Mouse (Mus musculus): ENCODE measurements around the gene Mtln.
A peak's percentile ranks its signal among the peaks of the same experiment; 100 is the strongest.

Gene Mtln

GRCm38 (mm10) chr2:127791919-127792603 lies at the start of gene Mtln:
Gene Mtln, minus strand, starts transcription at chr2:127792488.
- peak; percentile 89 to 90 for DNase-seq

- no peak for DNase-seq
These were observed 49.1 kb upstream of the Mtln start for GRCm38 (mm10) chr2:127841402-127841801.

GRCm38 (mm10) chr2:127839425-127839824 lies 47.1 kb upstream of the Mtln start:
- DNase-seq: no peak

- DNase-seq: peak; percentile 9 to 10
These were observed 46.3 kb upstream of the Mtln start, which contains the start of gene Acoxl for GRCm38 (mm10) chr2:127838576-127838975. Gene Acoxl, plus strand, starts transcription at chr2:127838876.

GRCm38 (mm10) chr2:127832833-127833190 lies 40.5 kb upstream of the Mtln start:
- DNase-seq: peak in 1 of 2 experiments; percentile 10

- peak in 1 of 2 experiments; percentile 19 for DNase-seq
These were observed 40.0 kb upstream of the Mtln start for GRCm38 (mm10) chr2:127832103-127832832.

GRCm38 (mm10) chr2:127831401-127832102 lies 39.3 kb upstream of the Mtln start, which contains the start of gene Bub1:
Gene Bub1, minus strand, starts transcription at chr2:127831865.
- peak; percentile 91 to 93 for DNase-seq

- no peak for DNase-seq
These were observed 2.5 kb downstream of the Mtln start for GRCm38 (mm10) chr2:127789651-127790270.

GRCm38 (mm10) chr2:127789138-127789537 lies 3.1 kb downstream of the Mtln start:
- DNase-seq: no peak

- DNase-seq: peak; percentile 85 to 88
These were observed 3.7 kb downstream of the Mtln start, which contains the start of gene Nphp1 for GRCm38 (mm10) chr2:127788440-127789116. Gene Nphp1, minus strand, starts transcription at chr2:127788897.

- DNase-seq: no peak
These were observed 5.1 kb downstream of the Mtln start for GRCm38 (mm10) chr2:127787226-127787625.

GRCm38 (mm10) chr2:127778451-127778850 lies 13.8 kb downstream of the Mtln start:
- no peak for DNase-seq

GRCm38 (mm10) chr2:127775013-127775412 lies 17.3 kb downstream of the Mtln start:
- no peak for DNase-seq

- DNase-seq: no peak
These were observed 17.7 kb downstream of the Mtln start for GRCm38 (mm10) chr2:127774578-127774941.

GRCm38 (mm10) chr2:127773938-127774577 lies 18.2 kb downstream of the Mtln start:
- DNase-seq: no peak

- no peak for DNase-seq
These were observed 30.7 kb downstream of the Mtln start for GRCm38 (mm10) chr2:127761587-127761986.

- no peak for DNase-seq
These were observed 31.8 kb downstream of the Mtln start for GRCm38 (mm10) chr2:127760429-127761000.

- DNase-seq: no peak
These were observed 32.3 kb downstream of the Mtln start for GRCm38 (mm10) chr2:127760014-127760413.

- DNase-seq: no peak
These were observed 33.0 kb downstream of the Mtln start for GRCm38 (mm10) chr2:127759157-127759880.

GRCm38 (mm10) chr2:127757171-127757570 lies 35.1 kb downstream of the Mtln start:
- no peak for DNase-seq

- no peak for DNase-seq
These were observed 38.2 kb downstream of the Mtln start for GRCm38 (mm10) chr2:127754113-127754512.

Data from lung, adult 18-20 months (tissue).